Mouse (Mus musculus): ENCODE measurements around the gene 5430402E10Rik.
"Not testable (repeated sequence)": the region's sequence is repeated elsewhere in the genome, so short reads cannot be mapped to it uniquely, and the experiment has no call there.

The 5430402E10Rik gene

DNA sequence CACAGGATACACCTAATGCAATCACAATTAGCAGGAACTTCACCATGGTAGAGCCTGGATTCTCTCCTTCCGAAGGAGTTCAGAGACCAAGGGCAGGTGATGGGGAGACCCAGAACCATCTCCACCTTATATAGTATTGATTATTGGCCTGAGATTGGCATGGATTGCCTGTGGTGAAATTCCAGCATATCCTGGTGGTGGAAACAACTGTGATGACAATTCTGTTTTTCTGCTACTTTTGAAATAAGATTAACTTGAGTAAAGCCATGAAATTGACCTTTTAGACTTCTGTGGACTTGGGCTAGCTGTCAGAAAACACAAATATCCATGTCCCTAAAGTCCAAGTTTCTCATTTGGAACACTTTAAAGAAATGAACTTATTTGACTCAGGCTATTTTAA, at the start of gene 5430402E10Rik:
5430402E10Rik (minus strand) TSS at position 101 of the 400 bp plus-strand sequence.
- not testable (repeated sequence) for H3K27me3 ChIP-seq (ENCODE audit: control insufficient read depth, insufficient read depth, low read length, poor library complexity, severe bottlenecking); H3K36me3 ChIP-seq (ENCODE audit: control insufficient read depth, insufficient read depth, low read length, poor library complexity, severe bottlenecking); DNase-seq (ENCODE audit: low read depth, low spot score)

DNA sequence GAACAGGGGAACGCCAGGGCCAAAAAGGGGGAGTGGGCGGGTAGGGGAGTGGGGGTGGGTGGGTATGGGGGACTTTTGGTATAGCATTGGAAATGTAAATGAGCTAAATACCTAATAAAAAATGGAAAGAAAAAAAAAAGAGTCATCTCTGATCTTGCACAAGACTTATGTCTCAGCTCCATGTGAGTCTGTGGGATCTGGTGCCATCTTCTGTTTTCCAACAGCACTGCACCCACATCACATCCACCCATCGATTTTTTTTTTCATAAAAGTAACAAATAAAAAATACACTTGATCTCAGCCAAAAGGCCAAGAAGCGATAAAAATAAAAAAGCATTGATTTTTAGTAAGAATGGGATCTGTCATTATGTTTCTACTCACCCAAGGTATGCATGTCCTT, 44.8 kb downstream of the 5430402E10Rik start:
- H3K27me3 ChIP-seq (ENCODE audit: control insufficient read depth, insufficient read depth, low read length, poor library complexity, severe bottlenecking); DNase-seq (ENCODE audit: low read depth, low spot score); H3K36me3 ChIP-seq (ENCODE audit: control insufficient read depth, insufficient read depth, low read length, poor library complexity, severe bottlenecking): not testable (repeated sequence)

All from splenic B cell, adult 2 months (primary cell).